Mouse (Mus musculus) natural killer cell, adult 2 months (primary cell): ENCODE measurements around the gene Flot1.

Experiments
- DNase-seq, 2 experiments: peaks; one replicate each; pipeline ENCODE4 v3.0.0; 2022; ENCODE audit warnings: low spot score in 2 of 2

Flot1 gene

GRCm38 (mm10) chr17:35822964-35823937 lies at the start of gene Flot1:
TSS of gene Flot1 (plus strand) at chr17:35823230.
- DNase-seq: peak; percentile 81 to 84

- DNase-seq: no peak
Measured at GRCm38 (mm10) chr17:35776811-35777609, 46.0 kb upstream of the Flot1 start.

DNA sequence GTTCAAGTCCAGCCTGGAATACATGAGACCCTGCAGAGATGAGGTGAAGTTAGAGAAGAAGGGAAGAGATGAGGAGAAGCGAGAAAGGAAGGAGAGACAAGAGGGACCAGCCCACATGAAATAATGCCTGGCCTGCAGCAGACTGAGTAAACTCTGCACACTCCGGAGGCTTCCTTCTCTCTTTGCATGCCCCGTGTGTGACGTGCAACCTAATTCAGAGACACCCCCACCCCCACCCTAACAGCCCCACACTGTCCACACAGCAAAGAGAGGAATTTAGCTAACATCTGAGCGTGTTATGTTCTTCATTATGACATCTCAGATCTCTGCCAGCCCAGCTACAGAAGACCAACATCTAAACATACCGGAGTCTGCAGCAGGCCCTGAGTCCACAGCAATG lies 44.1 kb upstream of the Flot1 start:
- no peak for DNase-seq

- DNase-seq: no peak
Measured at GRCm38 (mm10) chr17:35779466-35780205, 43.4 kb upstream of the Flot1 start.

DNA sequence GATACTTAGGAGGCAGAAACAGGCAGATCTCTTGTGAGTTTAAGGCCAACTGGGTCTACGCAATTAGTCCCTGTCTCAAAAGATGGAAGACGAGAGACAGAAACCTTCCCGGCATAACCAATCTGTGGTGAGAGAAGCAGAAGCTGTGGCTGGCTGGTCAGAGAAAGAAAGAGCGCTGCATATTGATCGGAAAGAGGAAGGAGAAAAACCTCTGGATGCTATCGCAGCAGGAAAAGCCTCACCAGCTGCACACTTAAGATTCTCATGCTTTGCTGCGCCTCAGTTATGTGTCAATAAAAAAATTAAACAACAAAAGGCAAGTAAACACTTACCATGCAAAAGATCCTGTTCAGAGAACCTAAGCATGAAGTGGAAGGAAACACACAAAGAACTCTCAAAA lies 42.7 kb upstream of the Flot1 start:
- no peak for DNase-seq

DNA sequence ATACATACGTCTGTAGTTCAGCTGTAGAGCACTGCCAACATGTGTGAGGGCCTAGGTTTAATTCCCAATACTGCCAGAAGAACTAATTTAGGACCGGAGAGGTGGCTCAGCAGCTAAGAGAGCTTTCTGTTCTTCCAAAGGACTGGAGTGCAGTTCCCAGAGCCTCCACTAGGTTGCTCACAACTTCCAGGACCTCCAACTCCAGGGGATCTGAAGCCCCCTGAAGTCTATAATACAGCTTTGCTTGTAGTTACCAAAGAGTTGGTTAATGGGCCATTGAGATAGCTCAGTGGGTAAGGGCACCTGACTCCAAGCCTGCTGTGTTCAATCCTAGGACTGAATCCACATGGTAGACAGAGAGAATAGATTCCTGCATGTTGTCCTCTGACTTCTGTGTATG lies 40.6 kb upstream of the Flot1 start:
- no peak for DNase-seq

DNA sequence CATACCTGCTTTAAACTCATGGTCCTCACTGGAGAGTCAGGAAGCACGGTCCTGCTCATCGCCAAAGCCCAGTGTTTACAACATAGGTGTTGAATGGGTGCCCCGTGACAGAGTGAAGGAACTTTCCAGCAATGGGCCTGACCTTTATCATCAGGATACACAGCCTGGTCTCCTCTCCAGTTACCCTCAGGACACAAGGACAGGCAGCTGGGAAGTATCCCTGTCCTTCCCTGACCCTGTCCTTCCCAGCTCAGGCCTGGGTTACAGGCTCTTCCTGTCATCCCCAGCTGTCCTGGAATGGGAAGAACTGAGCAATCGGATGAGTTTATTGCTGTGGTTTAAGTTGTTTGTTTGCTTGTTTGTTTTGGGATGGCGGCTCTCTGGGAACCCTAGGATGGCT lies 40.1 kb upstream of the Flot1 start:
- no peak for DNase-seq

DNA sequence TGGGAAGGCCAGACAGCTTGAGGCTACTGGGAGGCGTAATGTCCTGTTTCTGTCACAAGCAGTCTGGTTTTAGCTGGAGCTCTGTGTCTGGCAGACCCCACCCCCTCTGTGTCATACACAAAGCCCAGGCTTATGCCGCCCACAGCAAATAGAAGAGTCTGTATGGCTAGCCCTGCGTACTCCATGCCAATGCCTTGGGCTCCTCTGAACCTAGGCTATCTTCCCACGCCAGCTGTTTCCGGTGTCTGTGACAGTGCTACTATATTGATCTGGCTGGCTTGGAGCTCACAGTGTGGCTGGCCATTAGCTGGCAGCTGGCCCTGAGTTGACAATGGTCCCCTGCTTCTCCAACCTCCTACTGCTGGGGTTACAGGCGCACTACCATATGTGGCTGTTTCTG lies 39.1 kb upstream of the Flot1 start:
- no peak for DNase-seq

DNA sequence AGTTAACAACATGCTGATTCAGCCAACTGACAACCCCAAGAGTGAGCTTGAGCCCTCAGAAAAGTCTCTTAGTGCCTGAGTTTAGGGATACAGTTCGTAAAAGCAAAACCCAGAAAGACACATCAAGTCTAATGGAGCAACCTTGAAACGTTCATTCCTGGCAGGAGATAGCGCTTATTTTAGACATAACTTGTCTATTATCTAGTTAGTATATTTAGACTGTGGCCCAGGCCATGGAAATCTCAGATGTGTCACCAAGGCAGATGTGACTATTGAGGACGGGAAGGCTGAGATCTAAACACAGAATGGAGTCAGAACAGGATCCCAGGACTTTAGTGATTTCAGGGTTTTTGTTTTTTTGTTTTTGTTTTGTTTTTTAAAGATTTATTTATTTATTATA lies 37.9 kb upstream of the Flot1 start:
- DNase-seq: no peak

- DNase-seq: no peak
Measured at GRCm38 (mm10) chr17:35787493-35787892, 35.5 kb upstream of the Flot1 start.

GRCm38 (mm10) chr17:35788025-35788424 lies 35.0 kb upstream of the Flot1 start:
- no peak for DNase-seq

DNA sequence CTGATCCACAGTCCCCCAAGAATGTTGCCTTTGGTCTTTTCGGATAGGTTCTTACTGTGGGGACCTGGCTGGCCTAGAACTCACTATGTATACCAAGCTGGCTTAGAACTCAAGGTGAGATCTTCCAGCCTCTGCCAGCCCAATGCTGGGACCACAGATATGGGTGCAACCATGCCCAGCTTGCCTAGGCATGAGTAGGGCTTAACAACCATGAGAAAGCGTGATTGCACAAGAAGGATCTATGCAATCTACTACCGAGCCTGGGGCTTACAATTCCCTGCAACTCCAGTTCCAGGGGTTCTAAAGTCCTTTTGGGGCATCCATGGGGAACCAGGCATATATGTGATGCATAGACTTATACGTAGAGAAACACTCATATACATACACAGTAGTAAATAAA lies 32.1 kb upstream of the Flot1 start:
- no peak for DNase-seq

DNA sequence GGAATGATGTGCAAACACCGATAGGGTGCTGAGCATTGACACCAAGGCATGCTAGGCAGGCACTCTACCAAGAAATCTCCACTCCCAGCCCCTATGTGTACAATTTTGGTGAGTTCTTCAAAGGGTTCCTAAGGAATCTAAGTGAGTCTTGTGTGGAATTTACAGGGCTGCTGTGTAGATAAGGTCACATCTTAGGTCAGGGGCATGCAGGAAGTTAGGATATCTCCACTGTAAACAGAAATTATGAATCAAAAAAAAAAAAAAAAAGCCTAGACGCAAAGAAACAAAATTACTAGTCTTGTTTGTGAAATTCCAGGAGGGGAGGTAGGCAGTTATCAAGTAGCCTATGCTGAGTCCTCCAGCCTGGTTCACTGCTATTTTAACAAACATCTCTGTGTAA lies 30.2 kb upstream of the Flot1 start:
- DNase-seq: no peak

GRCm38 (mm10) chr17:35795099-35795498 lies 27.9 kb upstream of the Flot1 start:
- no peak for DNase-seq

DNA sequence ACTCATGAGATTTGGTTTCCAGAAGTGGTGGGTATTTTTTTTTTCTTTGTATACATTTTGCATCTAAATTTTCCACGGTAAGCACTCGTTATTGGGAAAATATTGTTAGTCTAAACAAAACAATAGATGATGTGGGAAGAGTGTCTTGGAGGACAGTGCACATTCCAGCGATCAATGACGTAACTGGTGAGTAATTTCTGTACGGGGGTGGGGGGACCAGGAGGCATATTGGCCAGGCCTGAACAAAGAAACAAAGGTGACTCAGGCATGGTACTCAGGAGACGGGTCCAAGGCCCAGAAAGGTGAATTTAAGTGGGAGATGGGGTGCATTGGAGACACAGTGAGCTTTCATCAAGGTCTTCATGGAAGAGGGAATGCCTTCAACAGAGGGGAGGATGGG lies 27.4 kb upstream of the Flot1 start:
- DNase-seq: no peak

GRCm38 (mm10) chr17:35796835-35797234 lies 26.2 kb upstream of the Flot1 start:
- DNase-seq: no peak

- DNase-seq: no peak
Measured at GRCm38 (mm10) chr17:35800905-35801304, 22.1 kb upstream of the Flot1 start.

- DNase-seq: no peak
Measured at GRCm38 (mm10) chr17:35803020-35803419, 20.0 kb upstream of the Flot1 start.

GRCm38 (mm10) chr17:35803858-35804399 lies 19.1 kb upstream of the Flot1 start:
- DNase-seq: no peak

DNA sequence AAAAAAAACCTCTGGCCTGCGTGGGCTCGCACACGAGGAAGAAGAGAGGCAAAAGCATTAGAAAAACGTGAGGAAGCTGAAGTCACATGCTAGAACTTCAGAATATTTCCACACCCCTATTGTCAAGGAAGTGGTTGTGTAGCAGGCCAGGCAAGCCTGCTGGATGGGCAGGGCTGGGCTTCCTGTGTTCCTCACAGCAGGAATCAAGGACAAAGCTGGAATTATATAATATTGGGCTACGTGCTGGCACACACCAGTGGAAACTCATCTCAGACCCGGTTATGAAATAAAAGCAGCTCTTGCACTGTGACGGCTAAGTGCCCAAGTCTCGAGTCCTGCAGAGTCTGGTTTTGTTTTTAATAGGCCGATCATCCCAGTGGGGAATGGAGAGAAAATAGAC lies 15.0 kb upstream of the Flot1 start:
- no peak for DNase-seq

GRCm38 (mm10) chr17:35809395-35809794 lies 13.6 kb upstream of the Flot1 start:
- no peak for DNase-seq
